Mouse (Mus musculus) natural killer cell, adult 2 months (primary cell): Measurements from ENCODE around the gene Pigu.

Experiments used
- DNase-seq, 2 experiments: peaks; one replicate each; pipeline ENCODE4 v3.0.0; 2022; ENCODE audit warnings: low spot score in 2 of 2

Gene Pigu

GRCm38 (mm10) chr2:155287456-155288250, 69.6 kb downstream of the Pigu start:
- no peak for DNase-seq

- no peak for DNase-seq
These were observed 71.5 kb downstream of the Pigu start for GRCm38 (mm10) chr2:155285744-155286143.

DNA sequence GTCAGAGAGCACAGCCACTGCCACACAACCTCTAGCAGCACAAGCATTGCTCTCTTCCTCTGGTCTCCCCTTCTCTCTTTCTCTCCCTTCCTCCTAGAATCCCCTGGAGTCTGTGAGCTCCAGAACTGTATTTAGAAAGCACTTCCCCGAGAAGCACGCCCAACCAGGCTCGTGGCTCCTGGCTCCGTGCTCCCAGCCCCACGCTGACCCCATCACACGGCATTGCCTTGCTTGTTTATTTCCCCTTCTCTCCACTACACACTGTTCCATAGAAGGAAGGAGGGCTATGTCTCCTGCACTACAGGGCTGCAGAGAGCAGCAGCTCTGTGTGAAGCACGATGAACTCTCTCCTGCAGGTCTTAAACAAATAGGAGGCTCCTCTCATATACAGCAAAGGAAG, 72.6 kb downstream of the Pigu start:
- DNase-seq = no peak

- no peak for DNase-seq
These were observed 73.4 kb downstream of the Pigu start for GRCm38 (mm10) chr2:155283793-155284192.

GRCm38 (mm10) chr2:155280116-155280515, 77.1 kb downstream of the Pigu start:
- DNase-seq = no peak

DNA sequence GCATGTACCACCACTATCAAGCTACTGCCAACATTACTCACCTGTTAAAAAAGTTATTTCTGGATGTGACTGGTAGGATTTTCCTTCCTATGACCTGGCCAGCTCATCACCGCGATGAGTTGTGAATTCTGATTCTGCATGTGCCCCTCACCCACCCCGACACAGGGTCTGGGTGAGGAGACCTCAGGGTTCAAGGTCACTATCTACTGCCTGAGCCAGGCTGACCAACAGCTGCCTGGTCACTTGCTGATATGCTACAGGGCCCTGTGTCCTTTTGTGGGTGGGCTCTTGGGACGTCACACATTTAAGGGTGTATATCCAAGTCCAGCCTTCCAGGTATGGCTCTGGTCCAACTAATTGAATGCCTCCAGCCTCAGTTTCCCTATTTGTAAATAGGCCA, 78.1 kb downstream of the Pigu start:
- no peak for DNase-seq

GRCm38 (mm10) chr2:155278361-155278760, 78.9 kb downstream of the Pigu start:
- DNase-seq = no peak

DNA sequence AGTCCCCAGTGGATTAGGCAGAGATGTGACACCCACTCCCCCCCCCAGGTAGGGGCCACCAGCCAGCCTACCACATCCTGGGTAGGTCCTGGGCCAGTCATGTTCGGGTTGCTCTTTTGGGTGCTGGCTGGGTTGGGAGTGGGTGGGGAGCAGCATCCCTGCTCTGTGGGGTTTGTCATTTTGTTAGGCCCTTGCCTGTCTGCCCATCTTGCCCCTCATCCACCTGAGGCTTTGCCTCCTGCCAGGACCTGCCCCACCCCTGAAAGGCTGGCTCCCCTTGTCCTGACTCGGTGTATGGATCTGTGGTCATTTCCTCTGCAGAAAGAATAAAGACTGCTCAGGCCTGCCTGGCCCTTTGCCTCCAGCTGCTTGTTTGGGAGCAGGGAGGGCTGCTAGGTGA, 79.5 kb downstream of the Pigu start:
- DNase-seq = no peak

DNA sequence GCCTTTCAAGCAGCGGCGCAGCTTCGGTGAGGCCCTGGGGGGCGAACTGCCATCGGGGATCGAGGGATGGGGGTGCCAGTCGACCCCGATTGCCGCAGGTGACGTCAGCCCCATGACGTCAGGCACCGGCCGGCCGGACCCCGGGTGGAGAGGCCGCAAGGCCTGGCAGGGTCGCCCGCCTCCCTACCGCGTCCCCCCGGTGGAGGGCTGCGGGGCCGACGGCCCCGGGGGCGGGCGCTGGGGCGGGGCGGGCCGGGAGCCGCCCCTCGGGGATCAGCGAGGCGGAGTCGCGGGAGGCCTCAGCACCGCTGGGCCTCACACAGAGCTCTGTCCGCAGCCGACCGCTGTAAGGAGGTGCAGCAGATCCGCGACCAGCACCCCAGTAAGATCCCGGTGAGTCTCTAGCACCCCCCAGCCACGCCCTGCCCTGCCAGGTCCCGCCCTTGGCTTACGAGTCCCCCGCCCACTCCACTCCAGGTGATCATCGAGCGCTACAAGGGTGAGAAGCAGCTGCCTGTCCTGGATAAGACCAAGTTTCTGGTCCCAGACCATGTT, 80.5 kb downstream of the Pigu start:
- DNase-seq = peak; percentile 57 to 64

DNA sequence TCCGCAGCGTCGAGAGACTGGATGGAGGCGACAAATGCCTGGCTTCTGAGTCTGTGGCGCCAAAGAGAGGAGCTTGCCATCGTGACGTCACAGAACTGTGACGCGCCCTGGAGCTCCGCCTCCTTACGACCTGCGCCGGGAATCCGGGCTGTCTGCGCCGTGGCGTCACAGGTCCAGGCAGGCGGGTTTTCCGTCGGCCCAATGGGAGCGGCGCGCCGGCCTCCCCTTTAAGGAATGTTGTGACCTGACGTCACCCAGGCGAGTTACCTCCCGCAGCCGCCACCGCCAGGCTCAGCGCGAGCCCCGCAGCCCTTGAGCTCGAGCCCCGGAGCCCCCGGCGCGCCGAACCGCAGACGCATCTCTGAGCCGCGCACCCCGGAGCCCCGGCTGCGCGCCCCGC, 81.0 kb downstream of the Pigu start, which contains the start of gene Map1lc3a:
Gene Map1lc3a, plus strand, starts transcription at position 103 of the 400 bp plus-strand sequence.
- peak; percentile 96 to 97 for DNase-seq

DNA sequence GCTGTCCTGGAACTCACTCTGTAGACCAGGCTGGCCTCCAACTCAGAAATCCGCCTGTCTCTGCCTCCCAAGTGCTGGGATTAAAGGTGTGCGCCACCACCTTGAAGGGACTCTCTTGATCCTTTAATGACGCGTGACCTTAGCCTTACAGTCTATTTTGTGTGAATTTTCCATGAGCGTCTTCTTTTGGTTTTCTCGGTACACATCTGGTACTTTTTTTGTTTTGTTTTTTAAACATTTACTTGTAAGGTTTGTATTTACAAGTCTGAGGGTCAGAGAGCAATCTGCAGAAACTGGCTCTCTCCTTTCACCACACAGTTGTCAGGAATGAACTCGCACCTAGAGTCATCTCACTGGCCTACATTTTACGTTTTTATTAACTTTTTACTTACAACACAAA, 83.6 kb downstream of the Pigu start:
- no peak for DNase-seq

GRCm38 (mm10) chr2:155272396-155273170, 84.6 kb downstream of the Pigu start:
- DNase-seq = no peak

DNA sequence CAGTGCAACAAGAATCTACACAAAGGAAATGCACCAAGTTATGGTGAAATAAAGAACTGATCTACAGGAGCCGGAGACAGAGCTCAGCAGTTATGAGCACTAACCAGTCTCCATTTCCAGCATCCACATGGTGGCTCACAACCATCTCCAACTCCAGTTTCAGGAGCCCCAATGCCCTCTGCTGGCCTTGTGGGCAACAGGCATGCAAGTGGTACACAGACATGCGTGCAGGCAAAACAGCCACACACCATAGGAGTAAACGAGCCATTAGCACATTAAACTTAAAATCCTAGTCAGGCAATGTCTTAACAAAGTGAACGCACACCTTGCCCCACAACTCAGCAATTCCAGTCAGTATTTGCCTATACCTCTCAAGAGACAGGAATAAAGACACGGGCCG, 85.3 kb downstream of the Pigu start:
- DNase-seq = no peak

GRCm38 (mm10) chr2:155266896-155267295, 90.3 kb downstream of the Pigu start:
- DNase-seq = no peak

- DNase-seq = no peak
These were observed 91.7 kb downstream of the Pigu start for GRCm38 (mm10) chr2:155265526-155265925.

DNA sequence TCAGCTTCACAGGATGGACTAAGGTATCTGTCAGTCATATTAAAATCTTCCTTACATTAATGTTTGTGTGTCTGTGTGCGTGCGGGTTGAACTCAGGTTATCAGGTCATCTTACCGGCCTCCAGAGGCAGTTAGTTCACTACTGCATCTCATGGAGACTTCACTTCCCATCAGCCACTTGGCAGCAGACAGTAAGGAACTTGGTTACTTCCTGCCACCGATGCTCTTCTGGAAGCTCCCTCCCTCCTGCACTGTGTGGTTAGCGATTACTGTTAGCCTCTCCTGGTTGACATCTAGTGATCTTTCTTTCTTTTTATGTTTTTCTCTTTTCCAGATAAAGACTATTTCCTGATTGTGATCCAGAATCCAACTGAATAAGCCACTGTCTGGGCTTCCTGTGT, 107.6 kb downstream of the Pigu start:
- no peak for DNase-seq

DNA sequence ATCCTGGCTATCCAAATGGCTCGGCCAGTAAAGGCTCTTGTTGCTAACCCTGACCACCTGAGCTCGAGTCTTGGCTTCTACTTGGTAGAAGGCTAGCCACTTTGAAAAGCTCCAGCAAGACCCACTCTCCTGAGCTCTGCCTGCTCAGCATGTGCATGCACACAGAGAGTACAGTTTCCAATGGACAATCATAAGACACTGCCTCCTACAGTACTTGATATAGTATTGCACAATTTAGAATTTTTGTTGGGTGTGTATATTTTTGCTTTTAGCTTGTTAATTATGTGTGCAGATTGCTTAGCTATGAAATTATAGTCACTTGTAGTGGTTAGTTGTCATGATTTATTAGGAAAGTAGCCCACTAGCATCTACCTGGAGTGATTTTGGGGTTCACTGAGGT, 108.5 kb downstream of the Pigu start:
- no peak for DNase-seq

DNA sequence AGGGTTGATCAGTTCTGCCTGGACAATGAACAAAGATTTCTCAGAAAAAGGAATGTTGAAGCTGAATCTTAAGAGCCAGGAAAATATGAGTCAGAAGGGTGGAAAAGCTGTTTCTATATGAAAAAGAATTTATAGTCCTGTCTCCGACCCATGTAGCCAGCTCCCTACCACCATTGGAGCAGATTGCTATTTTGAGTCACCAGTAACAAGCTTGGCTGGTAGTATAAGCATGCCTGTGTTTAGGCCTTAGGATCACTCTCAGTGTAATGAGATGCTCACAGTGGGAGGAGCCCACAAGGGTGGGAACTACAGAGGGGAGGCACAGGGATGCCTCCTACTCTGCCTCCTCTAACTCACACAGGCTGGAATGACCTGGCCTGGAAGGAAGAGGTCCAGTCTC, 109.0 kb downstream of the Pigu start:
- no peak for DNase-seq

- DNase-seq = no peak
These were observed 111.0 kb downstream of the Pigu start for GRCm38 (mm10) chr2:155246231-155246630.

DNA sequence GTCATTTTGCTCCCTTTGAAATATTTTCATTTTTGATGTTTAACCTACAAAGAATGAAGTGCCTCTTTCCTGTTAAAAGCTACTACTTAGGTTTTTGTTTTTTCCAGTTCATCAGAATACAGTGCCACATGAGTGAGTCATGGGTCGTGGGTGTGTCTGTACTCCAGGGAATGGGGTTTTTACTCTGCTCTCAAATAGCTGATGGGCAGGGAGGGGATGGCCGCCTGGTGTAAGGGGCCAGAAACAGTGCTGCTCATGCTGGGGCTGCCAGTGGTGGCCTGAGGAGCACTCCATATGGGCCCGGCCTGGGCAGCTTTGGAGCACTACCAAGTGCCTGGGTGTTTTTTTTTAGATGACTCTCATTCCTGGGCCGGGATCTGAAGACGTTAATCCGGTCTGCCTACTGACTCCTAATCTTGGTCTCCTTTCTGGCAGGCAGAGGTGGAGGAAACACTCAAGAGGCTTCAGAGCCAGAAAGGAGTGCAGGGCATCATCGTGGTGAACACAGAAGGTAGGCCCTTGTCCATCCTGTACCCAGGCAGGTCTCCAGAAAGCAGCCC, 114.9 kb downstream of the Pigu start:
- no peak for DNase-seq

DNA sequence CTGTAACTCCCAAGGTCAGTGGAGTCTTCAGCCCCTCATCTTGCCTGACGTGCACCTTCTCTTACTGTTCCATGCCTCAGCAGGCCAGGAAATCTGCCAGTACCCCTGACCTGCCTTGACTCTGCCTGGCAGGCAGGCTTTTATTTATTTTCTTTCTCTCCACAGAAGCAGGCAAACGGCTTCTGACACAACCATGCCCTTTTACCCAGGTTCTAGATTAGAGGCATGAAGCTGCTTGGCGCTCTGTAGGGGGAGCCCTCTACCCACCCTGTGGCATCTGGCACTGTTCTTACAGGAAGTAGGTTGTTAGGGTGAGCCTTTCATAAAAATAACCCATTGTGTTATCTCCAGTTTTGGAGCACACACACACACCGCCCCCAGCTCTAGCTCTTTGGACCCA, 116.3 kb downstream of the Pigu start:
- peak in 1 of 2 experiments; percentile 46 for DNase-seq

DNA sequence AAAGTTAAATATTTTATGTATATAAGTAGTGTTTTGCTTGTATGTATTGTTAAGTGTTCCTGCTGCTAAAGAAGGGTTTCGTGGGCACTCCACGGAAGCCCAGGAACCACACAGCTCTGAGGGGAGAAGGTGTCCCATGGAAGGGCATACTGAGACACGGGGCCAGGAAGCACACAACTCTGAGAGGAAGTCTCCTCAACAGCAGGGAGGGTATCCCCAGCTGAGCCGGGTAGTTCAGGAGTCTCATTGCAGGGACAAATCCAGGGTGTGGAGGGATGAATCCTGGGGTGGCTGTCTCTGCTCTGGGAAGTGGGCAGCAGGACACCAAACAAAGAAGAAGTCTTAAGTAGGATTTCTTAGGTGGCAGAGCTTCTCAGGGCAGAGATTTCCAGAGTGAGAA, 120.0 kb downstream of the Pigu start:
- no peak for DNase-seq
